Mouse (Mus musculus) gastrocnemius, adult 2 months (tissue): ENCODE results near the gene Adgrg1. TPM values are rescaled to one million over a fixed set of nuclear protein-coding genes. Genes with fewer than 3 reads are reported as not detected.

Experiments used
- DNase-seq: peaks from one replicate; pipeline ENCODE4 v3.0.0; 2022
- H3K27ac ChIP-seq: fragments of 200-600 bp; 2 replicates; pipeline ENCODE4 v1.8.1; 2022; ENCODE audit warnings: mild to moderate bottlenecking
- H3K4me3 ChIP-seq: fragments of 200-600 bp; 2 replicates; pipeline ENCODE4 v1.8.1; 2022; ENCODE audit warnings: mild to moderate bottlenecking, moderate library complexity
- CTCF ChIP-seq: fragments of 200-600 bp; IDR thresholded peaks from 2 replicates; pipeline ENCODE4 v1.8.1; 2022; ENCODE audit warnings: antibody characterized with exemption, mild to moderate bottlenecking, moderate library complexity
- intact Hi-C: fragments of 180-260 bp; cut with DNase I; formaldehyde crosslinking; loops from one replicate; pipeline ENCODE4 v1.15.1; 2025
- total RNA-seq, 2 experiments: library from RNA; stranded (reverse); gene quantifications; 2 replicates each; pipeline ENCODE4 v1.2.3; 2021

Gene Adgrg1
- total RNA-seq, 2 experiments from 2014 or later: 20.7 to 27.4 TPM

DNA sequence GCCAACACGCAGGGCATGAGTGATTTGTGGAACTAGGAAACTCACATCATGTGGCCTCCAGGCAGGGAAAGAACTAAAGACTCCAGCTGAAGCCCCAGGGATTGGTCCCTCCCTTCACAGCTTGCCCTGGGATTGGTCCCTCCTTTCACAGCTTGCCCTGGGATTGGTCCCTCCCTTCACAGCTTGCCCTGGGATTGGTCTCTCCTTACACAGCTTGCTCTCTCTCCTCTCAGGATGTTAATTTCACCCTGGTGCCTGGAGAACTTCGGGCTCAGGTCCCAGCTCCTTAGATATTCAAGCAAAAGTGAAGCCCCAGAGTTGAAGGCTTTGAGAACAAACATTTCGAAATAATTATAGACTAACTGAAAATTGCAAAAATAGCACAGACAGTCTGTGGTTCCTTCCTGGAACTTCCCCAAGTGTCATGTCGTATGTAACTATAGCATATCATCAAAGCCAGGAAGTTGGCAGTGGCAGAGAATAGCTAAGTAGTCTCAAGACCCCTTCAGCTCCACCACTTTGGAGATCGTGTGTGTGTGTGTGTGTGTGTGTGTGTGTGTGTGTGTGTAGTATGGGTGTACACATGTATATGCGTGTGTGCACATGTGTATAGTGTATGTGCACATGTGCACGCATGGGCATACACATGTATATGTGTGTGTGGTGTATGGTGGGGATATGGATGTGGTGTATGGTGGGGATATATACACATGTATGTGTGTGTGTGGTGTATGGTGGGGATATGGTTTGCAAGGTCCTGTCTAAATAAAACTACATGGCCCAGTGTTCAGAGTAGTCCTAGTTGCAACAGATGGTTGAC is 62.8 kb downstream of the Adgrg1 start:
- intact Hi-C loops: no loop called here
- Histone ChIP-seq H3K27ac (no peak overlapping the region), H3K4me3 (no peak overlapping the region)
- no peak for TF ChIP-seq CTCF
- DNase-seq: peak; percentile 34

DNA sequence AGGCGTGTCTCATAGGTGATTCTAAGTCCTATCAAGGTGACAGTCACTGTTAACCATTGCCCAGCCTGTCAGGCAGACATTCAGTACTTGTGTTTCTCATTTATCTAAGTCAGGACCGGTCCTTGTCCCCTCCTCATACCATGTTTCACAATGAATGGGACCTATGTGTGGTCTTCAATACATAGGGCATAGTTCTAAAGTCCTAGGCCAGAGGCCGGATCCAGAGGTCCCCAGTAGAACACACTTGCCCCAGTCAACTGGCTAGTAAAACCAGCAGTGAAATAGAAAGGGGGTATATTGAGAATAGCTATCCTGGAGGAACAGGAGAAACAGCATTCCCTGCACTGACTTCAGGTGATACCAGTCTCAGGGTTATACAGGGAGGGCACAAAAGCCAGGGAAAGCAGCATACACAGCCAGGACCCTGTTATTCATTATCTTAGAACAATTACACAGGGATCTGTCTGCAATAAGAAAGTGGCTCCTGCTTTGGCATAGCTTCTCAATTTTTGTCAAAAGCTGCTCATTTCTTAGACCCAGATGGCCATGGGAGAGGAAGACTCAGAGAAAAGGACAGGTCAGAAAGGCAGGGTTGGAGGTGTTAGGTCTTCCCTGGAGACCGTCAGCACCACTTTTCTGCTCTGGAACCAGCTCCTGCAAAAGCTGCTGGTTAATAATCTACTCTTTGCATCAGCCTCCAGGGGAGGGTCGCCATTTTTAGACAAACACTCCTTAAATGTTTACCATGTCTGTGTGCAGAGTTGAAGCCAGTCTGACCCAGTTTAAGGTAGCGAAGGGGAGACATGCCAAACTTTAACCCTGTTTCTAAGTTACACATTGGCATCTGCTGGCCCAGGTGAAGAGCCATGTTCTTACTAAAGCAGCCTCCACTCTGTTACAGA is 67.6 kb downstream of the Adgrg1 start:
- intact Hi-C loops: no loop called here
- no peak for DNase-seq

DNA sequence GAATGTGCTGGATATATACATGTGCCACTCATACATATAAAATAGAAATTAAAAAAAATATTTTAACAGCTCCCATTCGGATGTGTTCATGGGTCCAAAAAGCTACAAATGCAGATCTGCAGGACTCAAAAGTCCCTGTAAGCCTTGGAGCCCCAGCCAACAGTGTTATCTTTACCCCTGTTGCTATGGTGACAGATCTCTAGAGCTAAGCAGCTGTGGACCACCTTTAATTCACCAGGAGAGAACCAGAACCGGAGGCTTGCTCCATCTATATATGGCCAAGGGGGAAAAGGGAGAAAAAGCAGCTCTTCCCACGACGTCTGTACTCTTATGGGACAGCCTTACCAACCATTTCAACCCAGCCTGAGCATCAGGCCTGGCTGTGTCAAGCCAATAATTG is 70.3 kb downstream of the Adgrg1 start:
- TF ChIP-seq CTCF: no peak
- no peak overlapping the region for H3K27ac ChIP-seq
- intact Hi-C loops: no loop called here
- H3K4me3 ChIP-seq: no peak overlapping the region
- DNase-seq: no peak

More for the DNA sequence above, 67.6 kb downstream of the Adgrg1 start:
- Histone ChIP-seq H3K27ac (no peak overlapping the region), H3K4me3 (no peak overlapping the region)
- no peak for TF ChIP-seq CTCF

DNA sequence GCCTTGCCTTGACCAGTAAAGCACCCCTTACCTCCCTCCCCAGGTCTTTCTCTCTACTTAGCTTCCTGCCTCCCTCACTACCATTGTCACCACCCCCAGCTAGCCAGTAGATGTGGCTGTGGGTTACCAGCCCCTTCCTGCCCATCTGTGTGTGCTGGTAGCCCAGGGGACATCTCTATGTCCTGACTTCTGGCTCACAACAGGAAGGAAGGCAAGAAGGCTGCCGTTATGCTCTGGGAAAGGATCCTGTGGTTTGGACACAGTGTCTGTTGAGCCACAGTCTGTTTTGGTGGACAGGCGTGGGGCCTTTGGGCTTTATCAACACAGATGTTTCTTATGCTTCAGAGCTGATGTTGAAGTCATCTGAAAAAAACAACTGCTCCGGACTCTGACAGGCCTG is 72.4 kb downstream of the Adgrg1 start:
- Histone ChIP-seq H3K4me3 (no peak overlapping the region), H3K27ac (no peak overlapping the region)
- TF ChIP-seq CTCF: no peak
- DNase-seq: no peak
- intact Hi-C loops: no loop called here

DNA sequence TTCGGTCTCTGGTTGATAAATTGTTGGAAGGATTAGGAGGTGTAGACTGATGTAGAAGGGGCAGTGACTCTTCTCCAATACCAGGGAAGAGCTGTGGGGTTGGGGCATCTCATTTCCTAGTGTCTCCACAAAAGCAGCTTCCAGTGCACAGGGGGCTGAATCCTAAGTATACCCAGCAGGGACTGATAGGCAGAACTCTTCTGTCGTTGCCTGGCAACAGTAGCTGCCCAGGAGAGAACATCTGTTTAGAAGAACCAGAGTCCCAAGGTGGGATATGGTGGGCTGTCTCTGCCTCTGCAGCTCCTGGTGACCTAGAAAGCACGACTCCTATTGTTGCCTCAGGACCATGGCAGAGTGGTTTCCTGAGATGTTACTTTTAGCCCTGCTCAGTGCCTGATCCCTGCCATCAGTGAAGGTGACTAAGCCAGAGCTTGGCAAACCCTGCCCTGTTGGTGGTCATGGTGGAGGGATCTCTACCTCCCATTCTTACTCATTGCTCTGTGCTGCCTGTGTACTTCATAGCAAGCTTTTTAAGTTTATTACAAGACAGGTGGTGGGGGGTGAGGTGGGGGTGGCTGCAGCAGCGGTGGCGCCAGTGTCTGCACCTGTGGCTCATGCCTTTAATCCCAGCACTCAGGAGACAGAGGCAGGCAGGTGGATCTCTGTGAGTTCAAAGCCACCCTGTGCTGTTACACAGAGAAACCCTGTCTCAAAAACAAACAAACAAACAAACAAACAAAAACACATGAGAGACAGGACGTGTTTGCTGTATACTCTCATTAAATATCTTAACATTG is 73.5 kb downstream of the Adgrg1 start:
- intact Hi-C loops: no loop called here
- H3K4me3 ChIP-seq: no peak overlapping the region
- TF ChIP-seq CTCF: no peak
- no peak for DNase-seq
- H3K27ac ChIP-seq: no peak overlapping the region

DNA sequence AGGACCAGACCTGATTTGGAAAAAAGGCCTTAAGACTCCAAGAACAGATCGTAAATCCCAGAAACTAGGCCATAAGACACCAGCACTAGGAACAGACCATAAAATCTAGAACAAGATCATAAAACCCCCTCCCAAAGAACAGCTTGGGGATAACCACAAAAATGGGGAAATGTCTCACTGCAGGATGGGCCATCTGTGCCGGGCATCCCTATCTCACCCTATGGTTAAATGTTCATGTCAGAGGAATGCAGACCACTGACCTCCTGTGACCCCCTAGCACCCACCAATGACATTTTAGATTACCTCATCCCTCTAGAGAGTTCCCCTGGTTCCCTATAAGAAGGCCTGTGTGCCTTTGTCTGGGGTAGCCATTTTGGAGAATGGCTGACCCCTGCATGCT is 75.1 kb downstream of the Adgrg1 start:
- H3K4me3 ChIP-seq: no peak overlapping the region
- no peak for DNase-seq
- TF ChIP-seq CTCF: no peak
- no peak overlapping the region for H3K27ac ChIP-seq
- intact Hi-C loops: no loop called here

DNA sequence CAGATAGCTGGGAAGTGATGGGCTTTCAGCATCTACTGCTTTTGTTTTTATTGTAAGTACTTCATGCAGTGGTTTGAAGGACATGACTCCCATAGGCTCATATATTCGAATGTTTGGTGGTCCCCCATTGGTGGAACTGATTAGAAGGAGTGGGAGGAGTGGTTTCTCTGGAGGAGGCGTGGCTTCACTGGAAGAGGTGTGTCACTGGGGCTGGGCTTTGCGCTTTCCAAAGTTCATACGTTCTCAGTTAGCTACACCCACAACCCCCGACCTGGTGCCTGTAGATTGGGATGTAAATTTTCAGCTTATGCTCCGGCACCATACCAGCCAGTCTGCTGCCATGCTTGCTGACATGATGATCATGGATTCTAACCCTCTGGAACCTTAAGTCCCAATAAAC is 79.9 kb downstream of the Adgrg1 start:
- intact Hi-C loops: no loop called here
- DNase-seq: no peak
- H3K4me3 ChIP-seq: no peak overlapping the region
- no peak overlapping the region for H3K27ac ChIP-seq
- TF ChIP-seq CTCF: no peak

DNA sequence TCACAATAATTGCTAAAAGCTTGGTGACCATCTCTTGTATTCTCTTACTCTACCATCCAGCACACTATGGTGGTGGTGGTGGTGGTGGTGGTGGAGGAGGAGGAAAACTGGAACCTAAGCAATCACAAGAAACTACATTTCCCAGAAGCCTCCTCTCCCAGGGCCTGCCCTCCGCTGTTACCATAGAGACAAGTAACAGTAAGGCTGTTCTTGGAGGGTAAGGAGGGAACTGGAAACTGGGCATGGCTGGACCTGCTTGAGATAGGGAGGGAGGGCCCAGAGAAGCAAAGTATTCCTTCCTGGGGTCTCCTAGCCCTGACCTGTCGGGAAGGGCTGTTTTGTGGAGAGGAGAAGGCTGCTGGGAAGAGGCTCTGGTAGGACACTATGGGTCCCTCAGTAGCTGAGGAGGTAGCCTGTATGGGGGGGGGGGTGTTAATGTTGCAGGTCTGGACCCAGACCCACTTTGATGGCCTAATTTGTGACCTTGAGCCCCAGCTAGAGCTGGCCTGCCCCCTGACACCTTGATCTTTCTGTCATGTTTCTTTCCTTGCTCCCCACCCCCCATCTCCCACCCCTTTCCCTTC is 80.5 kb downstream of the Adgrg1 start, which contains the start of gene Drc7:
TSS of gene Drc7 (plus strand) at position 177 of the 584 bp plus-strand sequence.
- no peak within 1 kb of the TSS for H3K4me3 ChIP-seq
- intact Hi-C loops: no loop called here
- H3K27ac ChIP-seq: no peak within 1 kb of the TSS
- no peak for DNase-seq
- no peak for TF ChIP-seq CTCF

DNA sequence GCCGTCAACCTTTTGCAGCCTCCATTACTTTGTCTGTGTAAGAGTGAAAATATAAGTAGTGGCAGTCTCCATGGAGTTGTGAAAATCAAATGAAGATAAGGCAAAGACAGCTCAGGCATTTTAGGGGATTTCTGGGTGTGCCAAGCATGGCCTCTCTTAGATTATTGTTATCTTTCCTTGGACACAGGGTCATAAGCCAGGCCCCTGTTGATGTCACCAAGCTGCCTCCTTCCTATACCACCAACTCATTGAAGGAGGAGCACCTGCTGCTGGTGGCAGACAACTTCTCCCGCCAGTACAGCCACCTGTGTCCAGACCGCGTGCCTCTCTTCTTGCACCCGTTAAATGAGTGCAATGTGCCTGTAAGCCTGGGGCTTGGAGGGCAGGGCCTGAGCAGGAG is 81.9 kb downstream of the Adgrg1 start:
- no peak overlapping the region for H3K27ac ChIP-seq
- DNase-seq: no peak
- intact Hi-C loops: no loop called here
- H3K4me3 ChIP-seq: no peak overlapping the region
- TF ChIP-seq CTCF: no peak

DNA sequence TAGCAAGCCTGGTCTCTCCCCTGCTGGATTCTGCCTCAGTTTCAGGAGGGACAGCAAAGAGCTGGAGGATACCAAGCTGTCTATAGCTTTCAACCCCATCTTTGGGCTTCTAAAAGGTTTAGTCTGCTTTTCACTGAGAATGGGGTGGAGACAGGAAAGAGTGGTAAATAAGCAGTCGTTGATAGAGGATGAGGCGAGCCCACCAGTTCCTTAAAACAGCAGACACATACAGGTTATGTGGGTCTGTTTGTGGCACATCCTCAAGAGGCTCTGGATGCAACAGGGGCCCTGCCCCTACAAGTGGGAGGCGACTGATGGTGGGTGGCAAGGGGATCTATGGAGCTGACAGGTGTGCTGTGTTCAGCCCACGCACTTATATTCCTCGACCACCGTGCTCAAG is 84.1 kb downstream of the Adgrg1 start:
- no peak for DNase-seq
- no peak overlapping the region for H3K27ac ChIP-seq
- no peak for TF ChIP-seq CTCF
- intact Hi-C loops: no loop called here
- H3K4me3 ChIP-seq: no peak overlapping the region

DNA sequence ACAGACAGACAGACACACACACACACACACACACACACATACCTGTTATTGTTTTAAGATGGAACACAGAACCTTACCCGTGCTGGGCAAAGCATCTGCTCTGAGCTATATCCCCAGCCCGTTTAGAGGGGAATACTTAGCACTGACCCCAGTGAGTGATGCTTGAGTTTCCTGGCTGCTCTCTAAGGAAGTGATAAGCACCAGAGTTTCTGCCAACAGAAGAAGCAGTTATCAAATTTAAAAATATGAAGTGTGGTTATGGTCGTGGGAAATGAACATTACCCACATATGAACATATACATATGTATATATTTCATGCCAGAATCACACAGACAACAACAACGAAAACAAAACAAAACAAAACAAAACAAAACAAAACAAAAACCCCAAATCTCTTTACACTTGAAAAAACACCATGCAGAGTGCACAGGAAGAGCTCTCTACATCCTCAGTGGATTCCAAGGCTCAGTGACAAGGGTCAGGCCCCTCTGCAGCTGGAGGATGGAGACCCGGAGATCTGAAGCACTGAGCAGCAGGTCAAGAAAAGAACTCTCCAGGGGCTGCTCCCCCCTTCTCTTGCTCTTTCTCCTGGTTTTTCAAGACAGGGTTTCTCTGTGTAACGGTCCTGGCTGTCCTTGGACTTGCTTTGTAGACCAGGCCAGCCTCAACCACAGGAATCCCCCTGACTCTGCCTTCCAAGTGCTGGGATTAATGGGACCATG is 85.4 kb downstream of the Adgrg1 start:
- DNase-seq: no peak
- TF ChIP-seq CTCF: no peak
- intact Hi-C loops: no loop called here
- H3K4me3 ChIP-seq: no peak overlapping the region
- H3K27ac ChIP-seq: no peak overlapping the region

Other genes with a start within 250 kb of the Adgrg1 start
- gene Ccl22, start 229.2 kb upstream of the Adgrg1 start, total RNA-seq: not detected
- 1 to 10 TPM in 1 of 2 experiments, under 1 TPM in 1; 0.36 to 1.0 TPM for gene Cx3cl1, start 202.7 kb upstream of the Adgrg1 start, total RNA-seq
- gene Ccl17, start 164.3 kb upstream of the Adgrg1 start, total RNA-seq: not detected
- gene Coq9, start 136.4 kb upstream of the Adgrg1 start, total RNA-seq: 100 to 1,000 TPM; 359 to 480 TPM
- gene Ciapin1, start 136.4 kb upstream of the Adgrg1 start, total RNA-seq: 10 to 100 TPM; 29.7 to 44.5 TPM
- 10 to 100 TPM; 47.3 to 49.8 TPM for gene Polr2c, start 117.3 kb upstream of the Adgrg1 start, total RNA-seq
- gene Dok4, start 98.4 kb upstream of the Adgrg1 start, total RNA-seq: 1 to 10 TPM; 2.7 to 6.1 TPM
- 1 to 10 TPM; 3.0 to 3.8 TPM for gene Ccdc102a, start 56.7 kb upstream of the Adgrg1 start, total RNA-seq
- gene Adgrg5, start 51.1 kb upstream of the Adgrg1 start, total RNA-seq: under 1 TPM in 1 of 2 experiments, not detected in 1; 0.28 TPM
- gene Adgrg3, start 42.9 kb downstream of the Adgrg1 start, total RNA-seq: under 1 TPM; 0.28 to 0.43 TPM
- not detected for gene Drc7, start 80.4 kb downstream of the Adgrg1 start, total RNA-seq
- gene Katnb1, start 106.4 kb downstream of the Adgrg1 start, total RNA-seq: 1 to 10 TPM; 6.4 to 7.6 TPM
- gene Kifc3, start 228.1 kb downstream of the Adgrg1 start, total RNA-seq: 10 to 100 TPM in 1 of 2 experiments, 1 to 10 TPM in 1; 5.2 to 11.4 TPM